19 mouse cellular contexts compared by ENCODE assay signal in genomic region chr4:98040179-98040578, GRCm38 (mm10).
DNase-seq lines count a peak whose midpoint lies in the region; ATAC-seq lines count a peak whose summit lies in the region.
"Had no signal": no experiment of that assay in that cellular context is flagged by ENCODE, and none has a peak within 500 bp of the region (broad histone marks: within the 10 kb centered on the region; RNA-seq: fewer than 3 reads in every experiment).

No protein-coding gene starts in this region.

- no peak overlapping the region for H3K27ac ChIP-seq in midbrain, embryonic 16.5 days (ENCODE audit: low read length)
- H3K27ac ChIP-seq: heart, embryonic 10.5 days; hindbrain, embryonic 10.5 days; intestine, embryonic 15.5 days had no signal

- peak; percentile 88 for ATAC-seq in megakaryocyte, adult 5-6 weeks (ENCODE audit: poor library complexity, severe bottlenecking)
- no peak for ATAC-seq in midbrain, embryonic 16.5 days
- ATAC-seq: forebrain, embryonic 16.5 days; intestine, embryonic 15.5 days had no signal

- WGBS in midbrain, embryonic 16.5 days = 83% methylated on average over 7 of the region's 7 CpGs

- no peak overlapping the region for H3K4me2 ChIP-seq in midbrain, embryonic 16.5 days (ENCODE audit: low read length)
- H3K4me2 ChIP-seq: intestine, embryonic 15.5 days had no signal

- H3K4me3 ChIP-seq in midbrain, embryonic 16.5 days (ENCODE audit: low read depth, low read length) = no peak overlapping the region
- H3K4me3 ChIP-seq: heart, embryonic 10.5 days; hindbrain, embryonic 10.5 days; intestine, embryonic 15.5 days had no signal

- no peaks in the 10 kb centered on the region for H3K4me1 ChIP-seq in midbrain, embryonic 16.5 days (ENCODE audit: control insufficient read depth, insufficient read depth, low read length)
- H3K4me1 ChIP-seq: heart, embryonic 10.5 days; intestine, embryonic 15.5 days had no signal

- no peaks in the 10 kb centered on the region for H3K27me3 ChIP-seq in midbrain, embryonic 16.5 days (ENCODE audit: control insufficient read depth, insufficient read depth, low read depth, low read length)
- H3K27me3 ChIP-seq: intestine, embryonic 15.5 days had no signal

- H3K9me3 ChIP-seq in midbrain, embryonic 16.5 days (replicated peaks; ENCODE audit: control insufficient read depth, low read length, poor library complexity, severe bottlenecking) = no peaks in the 10 kb centered on the region
- H3K9me3 ChIP-seq: heart, embryonic 10.5 days; hindbrain, embryonic 10.5 days; intestine, embryonic 15.5 days had no signal

- peak; percentile 20 to 27 for DNase-seq in spleen, postnatal 36 days (ENCODE audit: low spot score in 2 of 2)
- no peak for DNase-seq in spleen, postnatal 4 days (ENCODE audit: low spot score in 2 of 2)
- peak; percentile 11 to 47 for DNase-seq in thymus, adult 18-20 months
- DNase-seq in lung, postnatal 4 days = no peak
- DNase-seq in cerebellum, postnatal 4 days (ENCODE audit: low spot score in 2 of 2) = no peak
- no peak for DNase-seq in yolk sac, embryonic 10.5 days (ENCODE audit: low spot score)
- DNase-seq: adrenal gland, postnatal 14 days; cerebellum, postnatal 14 days; gastrocnemius, postnatal 25 days; layer of hippocampus, adult 9-11 months; liver; lung, adult 18-20 months; right cerebral cortex, adult 18-20 months had no signal

- no peak overlapping the region for H3K9ac ChIP-seq in midbrain, embryonic 16.5 days (ENCODE audit: low read depth, low read length)
- H3K9ac ChIP-seq: intestine, embryonic 15.5 days had no signal

- no peaks in the 10 kb centered on the region for H3K36me3 ChIP-seq in midbrain, embryonic 16.5 days (ENCODE audit: control insufficient read depth, insufficient read depth, low read length)
- H3K36me3 ChIP-seq: heart, embryonic 10.5 days; hindbrain, embryonic 10.5 days; intestine, embryonic 15.5 days had no signal

Comparison
In these comparisons a context has a peak if more than half of its experiments do, and no peak if none do; other contexts are left out.
1. DNase-seq: peak in spleen, postnatal 36 days (2 of 2) and thymus, adult 18-20 months (2 of 2); none in spleen, postnatal 4 days (0 of 2), lung, postnatal 4 days (0 of 2), cerebellum, postnatal 4 days (0 of 2) and yolk sac, embryonic 10.5 days (single experiment).